Mouse (Mus musculus) thymus, adult 2 months (tissue): ENCODE results near the gene Ptpn11. TPM values are rescaled to one million over a fixed set of nuclear protein-coding genes. Genes with fewer than 3 reads are reported as not detected.

ENCODE experiments used
- DNase-seq: peaks from one replicate; pipeline ENCODE4 v3.0.0; 2021
- H3K27ac ChIP-seq: fragments of 200-500 bp; 2 replicates; pipeline ENCODE4 v1.5.1; 2012; ENCODE audit warnings: low read length, control low read depth; ENCODE audit not compliant: control insufficient read depth, insufficient read depth
- H3K27me3 ChIP-seq: fragments of 200-500 bp; 2 replicates; pipeline ENCODE4 v1.6.1; 2012; ENCODE audit warnings: mild to moderate bottlenecking, low read length, moderate library complexity, mixed read lengths; ENCODE audit not compliant: control insufficient read depth, insufficient read depth
- H3K36me3 ChIP-seq: fragments of 200-500 bp; 2 replicates; pipeline ENCODE4 v1.6.1; 2012; ENCODE audit warnings: mild to moderate bottlenecking, low read length, moderate library complexity; ENCODE audit not compliant: control insufficient read depth, insufficient read depth
- H3K4me1 ChIP-seq: fragments of 200-500 bp; replicated peaks from 2 replicates; pipeline ENCODE4 v1.6.1; 2012; ENCODE audit warnings: low read length; ENCODE audit not compliant: control insufficient read depth, insufficient read depth
- H3K4me3 ChIP-seq: fragments of 200-500 bp; 2 replicates; pipeline ENCODE4 v1.5.1; 2012; ENCODE audit warnings: mild to moderate bottlenecking, low read length, control low read depth, moderate library complexity; ENCODE audit not compliant: control insufficient read depth, insufficient read depth
- CTCF ChIP-seq: fragments of 200-500 bp; IDR thresholded peaks from 2 replicates; pipeline ENCODE4 v1.5.1; 2012; ENCODE audit warnings: mild to moderate bottlenecking, control low read depth, low read length, moderate library complexity, borderline replicate concordance; ENCODE audit not compliant: control insufficient read depth, poor library complexity, insufficient read depth; ENCODE audit errors: extremely low read depth
- POLR2A ChIP-seq: fragments of 200-500 bp; IDR thresholded peaks from 2 replicates; pipeline ENCODE4 v1.6.1; 2012; ENCODE audit warnings: mild to moderate bottlenecking, low read length, control low read depth, moderate library complexity; ENCODE audit not compliant: control insufficient read depth, poor library complexity, insufficient read depth; ENCODE audit errors: extremely low read depth
- WGBS: fragments of 180-500 bp; shearing (Covaris S2); methylation state at CpG from one replicate; pipeline ENCODE4 v1.1.7; 2018; 5-methylcytosine and 5-hydroxymethylcytosine counted together
- polyA plus RNA-seq: library from polyadenylated mRNA; depleted of rRNA; stranded (reverse); fragments of >200 nt; gene quantifications from 2 replicates; pipeline ENCODE4 v1.2.3, GENCODE M21; 2012

The Ptpn11 gene
- polyA plus RNA-seq, 1 experiment, result 30.0 TPM

GRCm38 (mm10) chr5:121187580-121188001 is 3.6 kb downstream of the Ptpn11 start:
- Histone ChIP-seq H3K4me1 (peaks cover 21% of the 10 kb centered on the region), H3K36me3 (no peaks in the 10 kb centered on the region), H3K27me3 (no peaks in the 10 kb centered on the region), H3K27ac (no peak overlapping the region), H3K4me3 (no peak overlapping the region)
- TF ChIP-seq POLR2A, result no peak
- TF ChIP-seq CTCF, result no peak
- WGBS, result 94% methylated on average over 8 of the region's 8 CpGs
- DNase-seq, result no peak

GRCm38 (mm10) chr5:121184945-121185551 is 6.1 kb downstream of the Ptpn11 start:
- H3K4me3 ChIP-seq, result no peak overlapping the region
- no peak overlapping the region for H3K27ac ChIP-seq
- no peak for TF ChIP-seq POLR2A
- no peak for TF ChIP-seq CTCF
- no peaks in the 10 kb centered on the region for H3K27me3 ChIP-seq
- no peak for DNase-seq
- H3K36me3 ChIP-seq, result no peaks in the 10 kb centered on the region
- H3K4me1 ChIP-seq, result peaks cover 11% of the 10 kb centered on the region
- WGBS, result 41% methylated on average over 11 of the region's 11 CpGs

- H3K4me3 ChIP-seq, result no peak overlapping the region
- DNase-seq, result no peak
- no peak for TF ChIP-seq POLR2A
- TF ChIP-seq CTCF, result no peak
- H3K4me1 ChIP-seq, result peaks cover 11% of the 10 kb centered on the region
- WGBS, result 81% methylated on average over 2 of the region's 2 CpGs
- H3K27me3 ChIP-seq, result no peaks in the 10 kb centered on the region
- no peaks in the 10 kb centered on the region for H3K36me3 ChIP-seq
- H3K27ac ChIP-seq, result no peak overlapping the region
These were observed 6.8 kb downstream of the Ptpn11 start for GRCm38 (mm10) chr5:121184375-121184774.

- 97% methylated on average over 9 of the region's 9 CpGs for WGBS
- peaks cover 7% of the 10 kb centered on the region for H3K4me1 ChIP-seq
- H3K27me3 ChIP-seq, result no peaks in the 10 kb centered on the region
- no peak overlapping the region for H3K4me3 ChIP-seq
- DNase-seq, result no peak
- no peak overlapping the region for H3K27ac ChIP-seq
- TF ChIP-seq CTCF, result no peak
- no peaks in the 10 kb centered on the region for H3K36me3 ChIP-seq
These were observed 7.9 kb downstream of the Ptpn11 start for GRCm38 (mm10) chr5:121183269-121183668.

- H3K27me3 ChIP-seq, result no peaks in the 10 kb centered on the region
- no peaks in the 10 kb centered on the region for H3K4me1 ChIP-seq
- H3K27ac ChIP-seq, result no peak overlapping the region
- TF ChIP-seq CTCF (no peak), POLR2A (no peak)
- 94% methylated on average over 9 of the region's 9 CpGs for WGBS
- DNase-seq, result no peak
- H3K36me3 ChIP-seq, result no peaks in the 10 kb centered on the region
- no peak overlapping the region for H3K4me3 ChIP-seq
These were observed 11.9 kb downstream of the Ptpn11 start for GRCm38 (mm10) chr5:121179077-121179857.

GRCm38 (mm10) chr5:121172835-121173234 is 18.4 kb downstream of the Ptpn11 start:
- H3K36me3 ChIP-seq, result peaks cover 8% of the 10 kb centered on the region; the same call in 1 of the 2 replicates
- peak; percentile 11 for DNase-seq
- TF ChIP-seq CTCF (no peak), POLR2A (no peak)
- no peak overlapping the region for H3K27ac ChIP-seq
- no peak overlapping the region for H3K4me3 ChIP-seq
- WGBS, result 62% methylated on average over 4 of the region's 4 CpGs
- H3K27me3 ChIP-seq, result no peaks in the 10 kb centered on the region
- no peaks in the 10 kb centered on the region for H3K4me1 ChIP-seq

GRCm38 (mm10) chr5:121169588-121169987 is 21.6 kb downstream of the Ptpn11 start:
- no peak for DNase-seq
- no peak for TF ChIP-seq POLR2A
- TF ChIP-seq CTCF, result no peak
- H3K36me3 ChIP-seq, result peaks cover 19% of the 10 kb centered on the region
- H3K27me3 ChIP-seq, result no peaks in the 10 kb centered on the region
- WGBS, result 97% methylated on average over 2 of the region's 2 CpGs
- H3K27ac ChIP-seq, result no peak overlapping the region
- H3K4me1 ChIP-seq, result no peaks in the 10 kb centered on the region
- no peak overlapping the region for H3K4me3 ChIP-seq
